Mouse (Mus musculus) testis, postnatal 14 days (tissue): ENCODE measurements around the gene Zfp108.

Experiments
- DNase-seq: peaks from one replicate; pipeline ENCODE4 v3.0.0; 2021; ENCODE audit warnings: low spot score

The Zfp108 gene

DNA sequence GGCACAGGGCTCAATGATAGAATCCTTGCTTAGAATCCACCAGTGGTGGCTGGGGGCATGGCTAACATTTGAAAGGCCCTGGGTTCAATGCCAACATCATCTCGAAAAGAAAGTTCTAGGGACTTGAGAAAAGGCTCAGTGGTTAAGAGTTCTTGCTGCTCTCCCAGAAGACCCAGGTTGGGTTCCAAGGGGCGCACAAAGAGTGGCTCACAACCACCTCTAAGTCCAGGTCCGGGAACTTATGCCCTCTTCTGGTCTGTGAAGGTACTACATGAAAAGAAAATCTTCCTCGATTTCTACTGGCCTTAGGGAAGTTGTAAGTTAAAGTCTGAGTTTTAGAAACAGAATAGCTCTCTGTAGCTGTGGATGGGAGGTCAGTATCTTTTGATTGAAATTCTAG lies 31.5 kb downstream of the Zfp108 start:
- DNase-seq: no peak

DNA sequence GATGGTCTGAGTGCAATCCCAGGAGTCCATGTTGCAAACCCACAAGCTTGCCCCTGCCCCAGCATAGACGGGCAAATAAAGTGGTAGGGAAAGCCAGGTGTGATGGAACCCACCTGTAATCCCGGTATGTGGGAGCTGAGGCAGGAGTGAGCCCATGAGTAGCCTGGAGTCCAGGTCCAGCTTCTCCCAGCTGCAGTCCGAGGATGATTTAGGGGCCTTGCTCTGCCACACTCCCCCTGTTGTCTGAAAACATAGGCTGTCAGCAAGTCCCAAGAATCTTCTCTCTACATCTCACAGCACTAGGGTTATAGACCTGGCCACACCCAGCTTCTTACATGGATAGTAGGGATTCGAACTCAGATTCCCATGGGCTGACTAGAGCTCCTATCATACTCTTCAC lies 32.3 kb downstream of the Zfp108 start:
- no peak for DNase-seq

DNA sequence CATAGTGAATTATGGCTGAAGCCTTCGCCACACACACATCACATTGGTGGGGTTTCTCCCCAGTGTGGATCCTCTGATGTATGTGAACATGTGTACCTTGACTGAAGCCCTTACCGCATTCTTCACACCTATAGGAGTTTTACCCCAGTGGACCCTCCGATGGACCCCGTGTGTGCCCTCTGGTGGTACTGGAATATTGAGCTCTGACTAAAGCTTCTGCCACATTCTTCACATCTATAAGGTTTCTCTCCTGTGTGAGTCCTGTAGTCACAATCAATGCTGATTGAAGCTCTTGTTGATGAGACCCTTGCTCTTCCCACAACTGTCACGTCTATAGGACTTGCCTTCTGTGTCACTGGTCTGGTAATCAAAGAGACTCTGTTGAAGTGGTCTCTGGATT lies 33.1 kb downstream of the Zfp108 start:
- no peak for DNase-seq

DNA sequence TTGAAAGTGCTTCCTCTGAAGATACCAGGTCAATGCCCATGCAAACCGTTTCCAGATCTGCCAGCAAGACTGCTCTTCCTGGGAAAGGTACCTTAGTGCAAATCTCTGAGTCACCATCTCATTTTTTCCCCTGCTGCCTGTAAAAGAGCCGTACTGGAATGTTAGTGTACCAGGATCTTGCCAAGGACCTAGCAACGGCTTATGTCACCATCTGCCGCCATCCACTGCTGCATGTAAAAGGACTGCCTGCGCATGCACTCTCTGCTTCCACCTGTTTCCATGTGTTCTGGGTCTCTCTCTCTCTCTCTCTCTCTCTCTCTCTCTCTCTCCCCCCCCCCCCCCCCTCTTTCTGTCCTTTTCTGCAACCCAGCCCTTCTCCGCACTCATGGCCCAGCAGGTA lies 33.9 kb downstream of the Zfp108 start:
- DNase-seq: no peak

DNA sequence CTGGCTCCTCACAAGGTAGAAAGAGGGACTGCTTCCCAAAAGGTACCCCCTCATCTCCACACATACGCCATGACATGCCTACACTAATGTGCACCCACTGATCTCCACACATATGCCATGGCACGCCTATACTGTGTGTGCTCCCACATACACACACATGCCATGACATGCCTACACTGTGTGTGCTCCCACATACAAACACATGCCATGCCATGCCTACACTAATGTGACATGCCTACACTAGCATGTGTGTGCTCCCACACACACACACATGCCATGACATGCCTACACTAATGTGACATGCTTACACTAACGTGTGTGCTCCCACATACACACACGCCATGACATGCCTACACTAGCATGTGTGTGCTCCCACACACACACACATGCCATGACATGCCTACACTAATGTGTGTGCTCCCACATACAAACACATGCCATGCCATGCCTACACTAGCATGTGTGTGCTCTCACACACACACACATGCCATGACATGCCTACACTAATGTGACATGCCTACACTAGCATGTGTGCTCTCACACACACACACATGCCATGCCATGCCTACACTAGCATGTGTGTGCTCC lies 35.6 kb downstream of the Zfp108 start:
- DNase-seq: no peak

DNA sequence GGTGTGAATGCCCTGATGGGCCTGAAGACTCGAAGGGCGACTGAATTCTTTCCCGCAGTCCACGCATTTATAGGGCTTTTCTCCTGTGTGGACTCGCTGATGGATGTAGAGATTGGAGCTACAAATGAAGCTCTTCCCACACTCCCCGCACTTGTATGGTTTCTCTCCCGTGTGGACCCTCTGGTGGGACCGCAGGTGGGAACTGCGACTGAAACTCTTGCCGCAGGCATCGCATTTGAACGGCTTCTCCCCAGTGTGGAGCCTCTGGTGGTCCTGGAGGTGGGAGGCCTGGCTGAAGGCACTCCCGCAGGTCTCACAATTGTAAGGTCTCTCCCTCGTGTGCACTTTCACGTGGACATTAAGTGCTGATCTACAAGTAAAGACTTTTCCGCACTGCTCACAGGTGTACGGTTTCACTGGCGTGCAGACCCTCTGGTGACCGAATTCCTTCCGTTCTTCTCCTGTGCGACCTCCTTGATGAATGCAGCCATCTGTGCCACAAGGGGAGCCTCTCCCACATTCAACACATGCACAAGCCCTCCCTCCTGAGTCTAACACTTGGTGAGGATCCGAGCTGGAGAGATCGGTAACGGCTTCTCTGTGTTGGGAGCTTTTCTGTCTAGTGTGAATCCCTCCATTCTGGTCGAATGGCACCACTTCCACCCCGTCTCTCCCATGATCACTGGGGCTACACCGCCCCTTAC lies 36.9 kb downstream of the Zfp108 start:
- no peak for DNase-seq

DNA sequence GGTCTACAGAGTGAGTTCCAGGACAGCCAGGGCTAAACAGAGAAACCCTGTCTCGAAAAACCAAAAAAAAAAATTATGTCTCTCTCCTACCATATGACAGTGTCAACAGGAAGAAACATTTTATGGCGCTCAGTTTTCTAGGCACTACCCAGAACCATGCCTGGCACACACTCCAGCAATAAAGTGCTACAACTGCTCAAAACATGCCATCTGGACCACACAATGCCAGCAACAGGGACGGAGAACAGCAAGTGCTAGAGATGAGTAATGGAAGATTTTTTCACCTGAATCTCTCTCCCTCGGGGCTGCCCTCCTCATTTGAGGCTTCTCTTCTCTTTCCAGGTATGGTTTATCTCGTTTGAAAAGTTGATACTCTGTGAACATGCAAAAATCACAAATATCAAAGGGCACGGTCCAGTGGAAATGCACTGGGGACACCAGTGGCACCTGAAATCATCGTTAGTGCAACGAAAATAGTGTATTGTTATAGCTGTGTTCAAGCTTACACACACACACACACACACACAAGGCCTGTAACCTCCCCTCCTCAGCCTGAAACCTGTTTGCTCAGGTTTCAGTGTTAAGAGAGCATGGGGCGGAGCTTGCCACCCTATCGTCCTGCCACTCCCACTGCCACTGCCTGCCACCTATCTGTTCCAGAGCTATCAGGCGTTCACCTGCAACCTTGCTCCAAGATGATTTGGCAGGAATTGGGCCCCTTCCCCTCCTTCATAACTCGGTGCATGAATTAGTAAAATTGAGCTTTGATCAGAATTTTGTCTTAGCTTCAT lies 38.7 kb downstream of the Zfp108 start:
- DNase-seq: no peak

DNA sequence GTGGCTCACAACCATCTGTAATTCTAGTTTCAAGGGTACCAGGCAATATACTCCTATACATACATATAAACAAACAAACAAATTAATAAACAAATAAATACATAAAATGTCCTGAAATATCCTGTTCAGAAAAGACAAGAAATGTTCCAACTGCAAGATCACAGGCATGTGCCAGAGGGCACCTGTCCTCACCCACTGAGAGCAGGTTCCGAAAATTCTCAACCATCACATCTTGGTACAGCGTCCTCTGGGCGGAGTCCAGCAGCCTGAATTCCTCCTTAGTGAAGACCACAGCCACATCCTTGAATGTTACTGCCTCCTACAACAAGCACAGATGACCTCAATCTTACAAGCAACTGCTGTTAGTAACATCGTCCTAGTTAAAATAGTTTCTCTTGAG lies 40.2 kb downstream of the Zfp108 start:
- DNase-seq: no peak

DNA sequence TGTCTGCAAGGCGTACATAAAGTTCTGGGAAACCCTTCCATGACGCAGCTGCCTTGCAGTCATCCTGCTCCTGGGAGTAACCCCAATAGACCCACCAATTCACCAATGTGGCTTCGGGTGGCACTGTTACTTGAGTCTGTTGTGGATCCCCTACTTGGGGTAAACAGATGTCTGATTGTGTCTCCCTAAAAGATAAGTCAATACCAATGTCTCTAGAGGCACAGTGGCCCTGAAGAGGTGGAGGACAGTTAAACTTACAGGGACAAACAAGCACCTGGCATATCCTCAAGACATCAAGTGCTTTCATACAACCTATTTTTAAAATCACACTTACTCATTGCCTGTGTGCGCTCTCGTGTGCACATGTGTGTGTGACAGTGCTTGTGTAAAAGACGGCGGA lies 40.8 kb downstream of the Zfp108 start:
- DNase-seq: no peak

DNA sequence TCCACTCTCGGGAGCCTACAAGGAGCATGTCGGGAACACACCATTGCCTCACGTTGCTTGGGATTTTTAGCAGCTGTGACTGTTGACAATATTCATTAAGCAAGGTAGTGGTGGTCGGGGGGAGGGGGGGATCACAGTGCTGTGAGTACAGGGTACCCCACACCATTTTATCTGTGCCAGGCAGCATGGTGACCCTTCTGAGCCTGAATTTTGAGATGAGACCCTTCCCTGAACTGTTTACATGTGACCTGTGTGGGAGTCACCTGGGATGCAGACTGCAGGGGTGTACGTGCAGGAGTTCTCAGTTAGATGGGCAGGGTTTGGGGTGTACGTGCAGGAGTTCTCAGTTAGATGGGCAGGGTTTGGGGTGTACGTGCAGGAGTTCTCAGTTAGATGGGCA lies 41.8 kb downstream of the Zfp108 start:
- DNase-seq: no peak

DNA sequence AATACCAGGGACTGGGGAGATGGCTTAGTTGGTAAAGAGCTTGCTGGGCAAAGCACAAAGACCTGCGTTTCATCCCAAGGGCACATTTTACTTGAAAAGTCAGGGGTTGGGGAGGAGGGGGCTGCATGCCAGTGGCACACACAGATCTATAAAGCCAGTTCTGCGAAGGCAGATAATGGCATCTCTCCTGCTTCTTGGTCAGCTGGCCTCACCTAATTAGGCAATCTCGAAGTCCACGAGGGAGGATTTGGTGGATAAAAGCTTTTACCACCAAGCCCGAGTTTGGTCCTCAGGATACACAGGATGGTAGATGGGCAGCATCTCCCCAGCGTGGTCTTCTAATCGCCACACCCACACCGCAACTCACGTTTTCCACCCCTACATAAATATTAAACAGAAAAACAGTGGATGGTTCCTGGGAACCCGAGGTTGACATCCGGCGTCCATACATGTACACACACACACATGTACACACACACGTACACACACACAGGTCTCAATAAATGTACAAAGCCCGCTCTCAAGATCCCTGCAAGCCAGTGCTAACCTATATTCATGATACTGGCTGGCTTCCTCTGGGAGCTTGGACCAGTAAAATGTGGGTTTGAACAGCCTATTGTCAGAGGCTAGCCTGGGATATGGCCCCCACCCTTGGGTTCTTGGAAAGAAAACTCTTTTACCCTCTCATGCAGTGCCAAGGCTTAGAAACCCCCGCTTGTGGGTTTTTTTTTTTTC lies 42.9 kb downstream of the Zfp108 start:
- DNase-seq: no peak

DNA sequence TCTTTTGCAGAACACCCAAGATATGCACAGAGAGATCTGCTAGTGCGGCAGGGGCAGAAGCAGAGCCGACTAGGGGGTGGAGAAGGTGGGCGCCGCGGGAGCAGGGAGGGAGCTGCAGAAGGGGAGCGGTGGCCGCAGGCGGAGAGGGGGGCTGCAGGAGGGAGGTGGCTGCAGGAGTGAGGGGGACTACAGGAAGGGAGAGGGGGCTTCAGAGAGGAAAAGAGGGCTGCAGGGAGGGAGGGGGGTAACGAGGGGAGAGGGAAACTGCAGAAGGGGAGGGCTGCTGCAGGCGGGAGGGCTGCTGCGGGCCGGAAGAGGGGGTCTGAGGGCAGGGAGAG lies 44.0 kb downstream of the Zfp108 start:
- DNase-seq: no peak

DNA sequence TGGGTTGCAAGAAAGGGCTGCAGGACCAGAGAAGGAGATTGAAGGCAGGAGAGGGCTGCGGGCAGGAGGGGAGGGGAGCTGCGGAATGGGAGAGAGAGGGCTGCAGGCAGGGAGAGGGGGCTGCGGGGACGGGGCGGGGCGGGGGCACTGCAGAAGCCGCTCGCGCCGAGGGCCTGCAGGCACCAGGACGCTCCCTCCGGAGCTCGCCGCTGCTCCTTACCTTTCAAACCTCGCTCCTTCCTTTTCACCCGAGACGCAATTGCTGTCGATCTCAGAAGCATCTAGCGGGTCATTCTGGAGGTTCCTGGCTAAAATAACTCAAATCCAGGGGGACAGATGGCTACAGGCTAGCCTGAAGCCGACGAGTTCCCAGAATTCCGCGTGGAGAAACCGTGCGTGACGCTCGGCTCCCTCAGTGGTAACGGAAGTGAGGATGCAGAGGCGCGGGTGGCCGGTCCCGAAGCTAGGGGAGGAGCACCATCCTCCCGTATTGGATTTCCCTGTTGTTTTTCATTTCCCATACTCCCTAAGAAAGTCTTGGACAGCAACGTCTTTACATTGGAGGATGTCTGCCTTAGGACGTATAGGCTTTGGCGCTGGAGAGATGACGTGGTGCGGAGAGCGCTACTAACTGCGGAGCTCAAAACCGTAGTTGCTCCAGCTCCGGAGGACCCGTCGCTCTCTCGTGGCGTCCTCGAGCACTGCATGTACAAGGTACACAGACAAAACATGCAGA lies 44.5 kb downstream of the Zfp108 start:
- DNase-seq: peak; percentile 82

DNA sequence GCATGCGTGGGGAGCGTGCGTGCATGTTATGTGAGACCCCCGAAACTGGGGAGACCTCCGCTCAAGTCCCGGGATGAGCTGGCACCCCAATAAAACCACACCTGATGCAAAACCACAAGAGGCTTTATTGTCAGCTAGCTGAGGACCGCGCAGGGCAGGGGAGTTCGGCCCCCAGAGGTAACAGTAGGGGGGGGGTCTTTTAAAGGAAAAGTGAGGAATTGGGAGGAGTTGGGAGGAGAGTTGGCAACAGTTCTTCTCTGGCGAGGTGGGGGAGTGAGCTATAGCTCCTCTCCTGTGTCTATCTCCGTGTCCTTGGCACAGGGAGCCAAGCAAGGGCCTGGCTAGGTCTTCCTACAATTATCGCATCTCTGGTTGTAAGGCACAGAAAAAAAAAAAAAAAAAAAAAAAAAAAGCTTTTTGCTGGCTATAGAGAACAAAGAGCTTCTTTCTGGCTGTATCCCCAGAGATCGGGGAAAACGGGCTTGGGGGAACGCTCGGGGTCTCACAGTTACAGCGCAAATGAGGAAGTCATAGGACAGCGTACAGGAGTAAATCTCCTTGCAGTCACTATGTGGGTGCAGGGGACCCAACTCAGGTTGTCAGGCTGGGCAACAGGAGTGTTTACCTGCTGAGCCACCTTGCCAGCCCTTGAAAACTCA lies 45.4 kb downstream of the Zfp108 start:
- peak; percentile 79 for DNase-seq

DNA sequence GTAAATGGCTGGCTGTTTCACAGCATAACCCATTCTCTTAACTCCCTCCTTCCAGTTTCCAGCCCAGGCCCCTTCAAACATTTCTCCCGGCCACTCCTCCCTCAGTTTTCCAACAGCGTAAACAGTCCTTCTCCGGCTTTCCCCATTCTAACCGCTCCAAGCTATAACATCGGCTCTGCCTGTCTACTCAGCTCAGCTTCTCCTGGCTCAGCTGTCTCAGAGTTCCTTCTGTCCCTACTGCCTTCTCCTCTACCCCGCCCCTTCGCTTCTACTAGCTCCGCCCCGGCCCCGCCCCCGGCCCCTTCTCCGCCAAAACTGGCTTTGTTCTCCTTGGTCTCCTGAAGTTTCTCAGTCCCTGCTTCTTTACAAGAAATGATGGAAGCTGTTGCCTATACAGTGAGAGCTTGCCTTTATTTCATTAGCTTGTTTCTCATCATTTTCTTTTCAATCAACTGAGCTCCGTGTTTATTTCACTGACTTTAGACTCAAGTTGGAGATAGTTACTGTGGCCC lies 46.2 kb downstream of the Zfp108 start, which contains the start of gene Zfp61:
TSS of gene Zfp61 (minus strand) at position 462 of the 512 bp plus-strand sequence.
- DNase-seq: peak; percentile 47
